Mouse (Mus musculus) MEL (cell line): ENCODE data around the gene Pot1b. TPM values are rescaled to one million over a fixed set of nuclear protein-coding genes. Genes with fewer than 3 reads are reported as not detected.

Source experiments
- DNase-seq: peaks from one replicate; pipeline ENCODE4 v3.0.0; 2011; ENCODE audit warnings: low read depth, low spot score
- H3K27ac ChIP-seq: 2 replicates; pipeline ENCODE4 v1.5.1; 2012; ENCODE audit warnings: low read depth, mild to moderate bottlenecking, control low read depth, low read length, moderate library complexity; ENCODE audit not compliant: control insufficient read depth
- H3K27me3 ChIP-seq, 2 experiments: fragments of 150-350 bp in 1 of 2; sonication (generic) in 1 of 2; 2 replicates each; pipeline ENCODE4 v1.6.1; 2012; ENCODE audit warnings: low read length in 2 of 2, mild to moderate bottlenecking in 2 of 2, improper control_type of control experiment in 1 of 2, moderate library complexity in 1 of 2; ENCODE audit not compliant: insufficient read depth in 2 of 2, control insufficient read depth in 1 of 2
- H3K36me3 ChIP-seq, 2 experiments: 2 replicates each; pipeline ENCODE4 v1.6.1; 2012 to 2014; ENCODE audit warnings: low read length in 2 of 2, improper control_type of control experiment in 1 of 2, inconsistent platforms in 1 of 2, mild to moderate bottlenecking in 1 of 2; ENCODE audit not compliant: insufficient read depth in 2 of 2, control insufficient read depth in 1 of 2
- H3K4me1 ChIP-seq, 2 experiments: fragments of 150-350 bp in 1 of 2; sonication (generic) in 1 of 2; 2 replicates each; pipeline ENCODE4 v1.6.1; 2012; ENCODE audit warnings: low read length in 2 of 2, improper control_type of control experiment in 1 of 2, mild to moderate bottlenecking in 1 of 2; ENCODE audit not compliant: insufficient read depth in 2 of 2, control insufficient read depth in 1 of 2
- H3K4me3 ChIP-seq, 2 experiments: fragments of 150-350 bp in 1 of 2; sonication (generic) in 1 of 2; 2 replicates each; pipeline ENCODE4 v1.5.1; 2012; ENCODE audit warnings: low read depth in 2 of 2, low read length in 2 of 2, mild to moderate bottlenecking in 2 of 2, moderate library complexity in 2 of 2, control low read depth in 1 of 2, improper control_type of control experiment in 1 of 2; ENCODE audit not compliant: control insufficient read depth in 1 of 2, insufficient read depth in 1 of 2
- H3K79me2 ChIP-seq: 2 replicates; pipeline ENCODE4 v1.6.1; 2012; ENCODE audit warnings: mild to moderate bottlenecking, low read length, moderate library complexity; ENCODE audit not compliant: control insufficient read depth, poor library complexity, insufficient read depth
- H3K9ac ChIP-seq: 2 replicates; pipeline ENCODE4 v1.6.1; 2012; ENCODE audit warnings: low read depth, mild to moderate bottlenecking, control low read depth, low read length, moderate library complexity; ENCODE audit not compliant: control insufficient read depth, poor library complexity, severe bottlenecking
- H3K9me3 ChIP-seq: fragments of 150-350 bp; sonication (generic); replicated peaks from 2 replicates; pipeline ENCODE4 v1.6.1; 2012; ENCODE audit warnings: mild to moderate bottlenecking, low read length, improper control_type of control experiment, moderate library complexity; ENCODE audit not compliant: insufficient read depth
- BHLHE40 ChIP-seq: IDR thresholded peaks from 2 replicates; pipeline ENCODE4 v1.6.1; 2012; ENCODE audit warnings: low read depth, mild to moderate bottlenecking, inconsistent platforms, low read length, improper control_type of control experiment, borderline replicate concordance
- CHD2 ChIP-seq: IDR thresholded peaks from 2 replicates; pipeline ENCODE4 v1.6.1; 2011; ENCODE audit warnings: low read length, improper control_type of control experiment
- CTCF ChIP-seq, 3 experiments: IDR thresholded peaks in 2 of 3; conservative IDR thresholded peaks in 1 of 3; 2 replicates each; pipeline ENCODE4 v1.5.1; 2011 to 2012; ENCODE audit warnings: low read length in 3 of 3, low read depth in 2 of 3, mild to moderate bottlenecking in 2 of 3, improper control_type of control experiment in 1 of 3, inconsistent platforms in 1 of 3, mixed read lengths in 1 of 3, moderate library complexity in 1 of 3; ENCODE audit not compliant: control insufficient read depth in 1 of 3, insufficient read depth in 1 of 3, poor library complexity in 1 of 3, severe bottlenecking in 1 of 3
- E2F4 ChIP-seq: IDR thresholded peaks from 2 replicates; pipeline ENCODE4 v1.6.1; 2011; ENCODE audit warnings: low read depth, low read length, improper control_type of control experiment, borderline replicate concordance
- ELF1 ChIP-seq: IDR thresholded peaks from 2 replicates; pipeline ENCODE4 v1.6.1; 2014; ENCODE audit warnings: low read depth, mild to moderate bottlenecking, inconsistent platforms, low read length, improper control_type of control experiment, moderate library complexity
- EP300 ChIP-seq, 2 experiments: IDR thresholded peaks; 2 replicates each; pipeline ENCODE4 v1.6.1; 2011; ENCODE audit warnings: improper control_type of control experiment in 2 of 2, low read length in 2 of 2, low read depth in 1 of 2, mild to moderate bottlenecking in 1 of 2
- ETS1 ChIP-seq: IDR thresholded peaks from 2 replicates; pipeline ENCODE4 v1.6.1; 2012; ENCODE audit warnings: low read depth, mild to moderate bottlenecking, inconsistent platforms, low read length, improper control_type of control experiment, moderate library complexity
- GABPA ChIP-seq: IDR thresholded peaks from 2 replicates; pipeline ENCODE4 v1.6.1; 2012; ENCODE audit warnings: low read depth, mild to moderate bottlenecking, inconsistent platforms, low read length, improper control_type of control experiment, moderate library complexity
- GATA1 ChIP-seq: IDR thresholded peaks from 2 replicates; pipeline ENCODE4 v1.6.1; 2011; ENCODE audit warnings: low read depth, low read length, improper control_type of control experiment
- HCFC1 ChIP-seq: IDR thresholded peaks from 2 replicates; pipeline ENCODE4 v1.6.1; 2012; ENCODE audit warnings: low read depth, mild to moderate bottlenecking, inconsistent platforms, low read length, improper control_type of control experiment, moderate library complexity
- JUND ChIP-seq: IDR thresholded peaks from 2 replicates; pipeline ENCODE4 v1.6.1; 2011; ENCODE audit warnings: low read depth, mild to moderate bottlenecking, improper control_type of control experiment, low read length
- KAT2A ChIP-seq: conservative IDR thresholded peaks from 2 replicates; pipeline ENCODE4 v1.6.1; 2012; ENCODE audit warnings: low read depth, low read length, improper control_type of control experiment, inconsistent platforms
- MAZ ChIP-seq: IDR thresholded peaks from 2 replicates; pipeline ENCODE4 v1.6.1; 2012; ENCODE audit warnings: low read depth, mild to moderate bottlenecking, inconsistent platforms, low read length, improper control_type of control experiment
- MXI1 ChIP-seq: IDR thresholded peaks from 2 replicates; pipeline ENCODE4 v1.6.1; 2011; ENCODE audit warnings: mild to moderate bottlenecking, low read depth, low read length, improper control_type of control experiment
- NELFE ChIP-seq: IDR thresholded peaks from 2 replicates; pipeline ENCODE4 v1.6.1; 2011; ENCODE audit warnings: low read depth, low read length, improper control_type of control experiment
- NRF1 ChIP-seq: IDR thresholded peaks from 2 replicates; pipeline ENCODE4 v1.6.1; 2014; ENCODE audit warnings: low read depth, mild to moderate bottlenecking, inconsistent platforms, low read length, improper control_type of control experiment, moderate library complexity; ENCODE audit not compliant: poor library complexity, insufficient read depth, severe bottlenecking
- POLR2A ChIP-seq, 2 experiments: IDR thresholded peaks; 2 replicates each; pipeline ENCODE4 v1.6.1; 2011 to 2012; ENCODE audit warnings: low read length in 2 of 2, mild to moderate bottlenecking in 2 of 2, control low read depth in 1 of 2, improper control_type of control experiment in 1 of 2, low read depth in 1 of 2, moderate library complexity in 1 of 2; ENCODE audit not compliant: control insufficient read depth in 1 of 2, insufficient read depth in 1 of 2, poor library complexity in 1 of 2
- POLR2AphosphoS2 ChIP-seq: IDR thresholded peaks from 2 replicates; pipeline ENCODE4 v1.6.1; 2011; ENCODE audit warnings: low read length, improper control_type of control experiment
- SIN3A ChIP-seq: IDR thresholded peaks from 2 replicates; pipeline ENCODE4 v1.6.1; 2012; ENCODE audit warnings: low read length, improper control_type of control experiment, inconsistent platforms
- TAL1 ChIP-seq: IDR thresholded peaks from 2 replicates; pipeline ENCODE4 v1.6.1; 2012; ENCODE audit warnings: mild to moderate bottlenecking, inconsistent platforms, low read length, moderate library complexity, mixed read lengths
- TBP ChIP-seq: IDR thresholded peaks from 2 replicates; pipeline ENCODE4 v1.8.0; 2011; ENCODE audit warnings: low read depth, low read length, improper control_type of control experiment
- TCF12 ChIP-seq: IDR thresholded peaks from 2 replicates; pipeline ENCODE4 v1.6.1; 2014; ENCODE audit warnings: low read depth, mild to moderate bottlenecking, inconsistent platforms, low read length, improper control_type of control experiment, moderate library complexity
- USF1 ChIP-seq: IDR thresholded peaks from 2 replicates; pipeline ENCODE4 v1.6.1; 2014; ENCODE audit warnings: low read depth, mild to moderate bottlenecking, inconsistent platforms, low read length, improper control_type of control experiment, moderate library complexity
- ZMIZ1 ChIP-seq: IDR thresholded peaks from 2 replicates; pipeline ENCODE4 v1.6.1; 2012; ENCODE audit warnings: low read depth, mild to moderate bottlenecking, inconsistent platforms, low read length, improper control_type of control experiment, moderate library complexity
- ZNF384 ChIP-seq: IDR thresholded peaks from 2 replicates; pipeline ENCODE4 v1.6.1; 2012; ENCODE audit warnings: low read depth, mild to moderate bottlenecking, inconsistent platforms, low read length, improper control_type of control experiment
- polyA plus RNA-seq, 2 experiments: library from polyadenylated mRNA; stranded (reverse) in 1 of 2; unstranded in 1 of 2; fragments of >175 nt in 1 of 2; fragments of >200 nt in 1 of 2; gene quantifications; 2 replicates each; pipeline versions ENCODE4 v1.2.1 to v1.2.4; 2012; ENCODE audit warnings: low replicate concordance in 2 of 2, low read depth in 1 of 2; ENCODE audit not compliant: insufficient read length in 2 of 2, insufficient read depth in 1 of 2, missing spikeins in 1 of 2
- total RNA-seq: library from RNA; depleted of rRNA; stranded (reverse); fragments of 300-350 nt; gene quantifications from 2 replicates; pipeline ENCODE4 v1.2.3, GENCODE M21; 2012; rRNA removed

The Pot1b gene
- total RNA-seq (5.3 and 5.7 TPM in 2 replicates), polyA plus RNA-seq (1 to 10 TPM in 1 of 2 experiments, not detected in 1; 6.5 TPM)

DNA sequence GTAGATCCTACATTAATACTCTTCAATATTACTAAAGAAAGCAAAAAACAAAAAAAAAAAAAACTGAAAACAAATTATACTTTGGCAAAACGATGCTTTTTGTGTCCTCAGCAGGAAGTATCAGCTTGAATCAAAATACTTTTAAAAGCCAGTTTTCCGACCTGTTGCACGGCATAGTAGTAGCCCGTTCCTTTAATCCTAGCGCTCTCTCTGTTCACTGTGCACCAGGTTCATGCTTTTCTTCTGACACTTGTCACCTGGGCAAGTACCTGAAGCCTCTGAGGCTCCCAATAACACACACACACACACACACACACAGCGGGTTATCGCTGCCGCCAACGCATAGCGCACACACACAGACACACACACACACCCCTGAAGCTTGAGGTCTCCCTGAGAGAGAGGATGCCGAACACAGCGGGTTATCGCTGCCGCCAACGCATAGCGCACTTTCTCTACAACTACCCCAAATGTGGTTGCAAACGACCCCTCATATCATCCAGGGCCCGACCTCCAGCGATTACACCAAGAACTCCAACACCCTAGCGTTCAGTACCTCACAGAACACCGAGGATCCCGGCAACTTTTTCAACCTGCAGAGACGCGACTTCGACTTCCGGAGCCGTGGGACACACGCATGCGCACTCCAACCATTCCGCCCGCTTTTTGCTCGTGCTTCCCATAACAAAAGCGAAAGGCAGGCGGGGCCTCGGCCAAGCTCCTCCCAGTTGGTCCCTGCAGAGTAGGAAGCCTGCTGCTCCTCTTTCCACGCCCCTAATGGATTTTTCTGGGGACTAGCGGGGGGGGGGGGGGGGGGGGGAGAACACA lies at the start of gene Pot1b:
TSS of gene Pot1b (minus strand) at position 645 of the 828 bp plus-strand sequence.
- Histone ChIP-seq H3K9me3 (no peaks in the 10 kb centered on the region), H3K36me3 (peaks cover 0 to 2% of the 10 kb centered on the region in 2 experiments; a peak in 2 of 4 replicates), H3K27ac (peak within 1 kb of the TSS; percentile 92), H3K27me3 (no peaks in the 10 kb centered on the region), H3K9ac (peak within 1 kb of the TSS; percentile 85), H3K4me3 (peak within 1 kb of the TSS; percentile 95 to 99), H3K4me1 (peaks cover 0 to 4% of the 10 kb centered on the region in 2 experiments; a peak in 1 of 4 replicates), H3K79me2 (peaks cover 3% of the 10 kb centered on the region; the same call in 1 of the 2 replicates)
- TF ChIP-seq ETS1 (peak; percentile 55; the same call in 1 of the 2 replicates), TAL1 (0 out of 2 replicates have a peak, but pooled peaks have one; percentile 8), JUND (no peak), CHD2 (no peak), ZMIZ1 (peak; percentile 64), ZNF384 (peak; percentile 44; the same call in 1 of the 2 replicates), USF1 (0 out of 2 replicates have a peak, but pooled peaks have one; percentile 20), NRF1 (peak; percentile 91), E2F4 (peak; percentile 37; the same call in 1 of the 2 replicates), POLR2AphosphoS2 (peak; percentile 55; the same call in 1 of the 2 replicates), HCFC1 (peak; percentile 82), BHLHE40 (peak; percentile 46; the same call in 1 of the 2 replicates), NELFE (peak; percentile 78), TBP (peak; percentile 69), SIN3A (peak; percentile 84), CTCF (IDR thresholded peaks at IDR 0.05 in 2 of 3, conservative IDR thresholded peaks at IDR 0.05 in 1 of 3; ENCODE audit: control insufficient read depth in 1 of 3, insufficient read depth in 1 of 3, low read depth in 2 of 3, low read length in 3 of 3, poor library complexity in 1 of 3, severe bottlenecking in 1 of 3) (no peak; a peak in 1 of 6 replicates), POLR2A (IDR thresholded peaks at IDR 0.05; ENCODE audit: control insufficient read depth in 1 of 2, insufficient read depth in 1 of 2, low read depth in 1 of 2, low read length in 2 of 2, poor library complexity in 1 of 2) (peak in 1 of 2 experiments; percentile 81; a peak in 2 of 4 replicates), EP300 (IDR thresholded peaks at IDR 0.05; ENCODE audit: low read depth in 1 of 2, low read length in 2 of 2) (0 out of 4 replicates have a peak, but pooled peaks of 1 of the 2 experiments have one; percentile 27), TCF12 (peak; percentile 21; the same call in 1 of the 2 replicates), GABPA (no peak), MAZ (0 out of 2 replicates have a peak, but pooled peaks have one; percentile 58), GATA1 (peak; percentile 62; the same call in 1 of the 2 replicates), ELF1 (peak; percentile 94), MXI1 (peak; percentile 87), KAT2A (no peak; the same call in 1 of the 2 replicates)
- DNase-seq: peak; percentile 98
